23 mouse cellular contexts compared by ENCODE assay signal in genomic region chr6:66478326-66478964, GRCm38 (mm10). TPM values are rescaled to one million over a fixed set of nuclear protein-coding genes. Genes with fewer than 3 reads are reported as not detected.
A peak's percentile ranks its signal among the peaks of the same experiment; 100 is the strongest.
DNase-seq lines count a peak whose midpoint lies in the region; ATAC-seq and TF ChIP-seq lines count a peak whose summit lies in the region.
"Had no signal": no experiment of that assay in that cellular context is flagged by ENCODE, and none has a peak within 500 bp of the region (broad histone marks: within the 10 kb centered on the region; RNA-seq: fewer than 3 reads in every experiment).

No protein-coding gene starts in this region.

- H3K4me2 ChIP-seq in intestine, embryonic 15.5 days (replicated peaks) = no peak overlapping the region
- H3K4me2 ChIP-seq in intestine, postnatal 0 days (replicated peaks; ENCODE audit: low read depth) = no peak overlapping the region
- no peak overlapping the region for H3K4me2 ChIP-seq in lung, postnatal 0 days (replicated peaks; ENCODE audit: low read depth, low read length)
- no peak overlapping the region for H3K4me2 ChIP-seq in embryonic facial prominence, embryonic 14.5 days (ENCODE audit: low read depth, low read length)
- no peak overlapping the region for H3K4me2 ChIP-seq in stomach, embryonic 16.5 days (ENCODE audit: low read depth, low read length)
- H3K4me2 ChIP-seq in forebrain, embryonic 16.5 days (ENCODE audit: low read length) = no peak overlapping the region
- H3K4me2 ChIP-seq: forebrain, embryonic 13.5 days; hindbrain, embryonic 14.5 days; limb, embryonic 15.5 days had no signal

- H3K27ac ChIP-seq in intestine, embryonic 15.5 days = no peak overlapping the region
- H3K27ac ChIP-seq in intestine, postnatal 0 days (ENCODE audit: low read depth, low read length) = no peak overlapping the region
- no peak overlapping the region for H3K27ac ChIP-seq in lung, postnatal 0 days (ENCODE audit: low read length)
- no peak overlapping the region for H3K27ac ChIP-seq in embryonic facial prominence, embryonic 14.5 days (replicated peaks; ENCODE audit: low read depth, low read length)
- peak overlapping the region; percentile 81 for H3K27ac ChIP-seq in stomach, embryonic 16.5 days (ENCODE audit: low read length)
- no peak overlapping the region for H3K27ac ChIP-seq in forebrain, embryonic 16.5 days (ENCODE audit: low read length)
- H3K27ac ChIP-seq: forebrain, embryonic 13.5 days; heart, embryonic 10.5 days; hindbrain, embryonic 14.5 days; limb, embryonic 15.5 days; liver, embryonic 14.5 days had no signal

- no peaks in the 10 kb centered on the region for H3K27me3 ChIP-seq in intestine, embryonic 15.5 days (replicated peaks)
- H3K27me3 ChIP-seq in intestine, postnatal 0 days (replicated peaks; ENCODE audit: control insufficient read depth, insufficient read depth, low read length) = no peaks in the 10 kb centered on the region
- no peaks in the 10 kb centered on the region for H3K27me3 ChIP-seq in lung, postnatal 0 days (replicated peaks; ENCODE audit: insufficient read depth, low read length)
- no peaks in the 10 kb centered on the region for H3K27me3 ChIP-seq in embryonic facial prominence, embryonic 14.5 days (replicated peaks; ENCODE audit: control insufficient read depth, insufficient read depth, low read length)
- no peaks in the 10 kb centered on the region for H3K27me3 ChIP-seq in stomach, embryonic 16.5 days (ENCODE audit: control insufficient read depth, insufficient read depth, low read length)
- H3K27me3 ChIP-seq in forebrain, embryonic 16.5 days (replicated peaks; ENCODE audit: control insufficient read depth, insufficient read depth, low read length) = no peaks in the 10 kb centered on the region
- H3K27me3 ChIP-seq: forebrain, embryonic 13.5 days; limb, embryonic 15.5 days had no signal

- no peaks in the 10 kb centered on the region for H3K9me3 ChIP-seq in intestine, embryonic 15.5 days
- H3K9me3 ChIP-seq in intestine, postnatal 0 days (ENCODE audit: control insufficient read depth) = no peaks in the 10 kb centered on the region
- no peaks in the 10 kb centered on the region for H3K9me3 ChIP-seq in lung, postnatal 0 days (ENCODE audit: low read length)
- H3K9me3 ChIP-seq in embryonic facial prominence, embryonic 14.5 days (ENCODE audit: control insufficient read depth, low read length) = no peaks in the 10 kb centered on the region
- no peaks in the 10 kb centered on the region for H3K9me3 ChIP-seq in stomach, embryonic 16.5 days (replicated peaks; ENCODE audit: control insufficient read depth, low read length)
- no peaks in the 10 kb centered on the region for H3K9me3 ChIP-seq in forebrain, embryonic 16.5 days (ENCODE audit: control insufficient read depth, low read length)
- H3K9me3 ChIP-seq: forebrain, embryonic 13.5 days; heart, embryonic 10.5 days; limb, embryonic 15.5 days had no signal

- ATAC-seq in intestine, embryonic 15.5 days = peak; percentile 49; the same call in 1 of the 2 replicates
- no peak for ATAC-seq in intestine, postnatal 0 days
- ATAC-seq in lung, postnatal 0 days = no peak
- peak; percentile 22; the same call in 1 of the 2 replicates for ATAC-seq in embryonic facial prominence, embryonic 14.5 days (ENCODE audit: low read depth)
- peak; percentile 82 for ATAC-seq in stomach, embryonic 16.5 days (ENCODE audit: insufficient read depth, low FRiP score)
- no peak for ATAC-seq in forebrain, embryonic 16.5 days
- ATAC-seq: forebrain, embryonic 13.5 days; inflammation-experienced regulatory T-cells, adult 6 months had no signal

- WGBS in intestine, embryonic 15.5 days = 25% methylated on average over 4 of the region's 4 CpGs
- WGBS in intestine, postnatal 0 days = 25% methylated on average over 4 of the region's 4 CpGs
- 16% methylated on average over 4 of the region's 4 CpGs for WGBS in lung, postnatal 0 days
- WGBS in embryonic facial prominence, embryonic 14.5 days = 39% methylated on average over 4 of the region's 4 CpGs
- 19% methylated on average over 4 of the region's 4 CpGs for WGBS in stomach, embryonic 16.5 days
- 80% methylated on average over 4 of the region's 4 CpGs for WGBS in forebrain, embryonic 16.5 days

- peak; percentile 20 for DNase-seq in lung, postnatal 0 days (ENCODE audit: low spot score)
- DNase-seq in lung, adult 18-20 months = no peak
- DNase-seq in embryonic facial prominence, embryonic 14.5 days (ENCODE audit: low spot score) = peak; percentile 61
- no peak for DNase-seq in adrenal gland, postnatal 36 days
- DNase-seq: cerebellum, adult 18-20 months; cerebellum, postnatal 14 days; heart, postnatal 4 days; left cerebral cortex, postnatal 4 days; lung, postnatal 4 days; right cerebral cortex, postnatal 14 days; spleen, adult 18-20 months; thymus, adult 18-20 months; thymus, postnatal 36 days had no signal

- H3K4me3 ChIP-seq in intestine, embryonic 15.5 days (replicated peaks) = no peak overlapping the region
- no peak overlapping the region for H3K4me3 ChIP-seq in intestine, postnatal 0 days (ENCODE audit: low read depth, low read length)
- no peak overlapping the region for H3K4me3 ChIP-seq in lung, postnatal 0 days (ENCODE audit: low read depth, low read length)
- no peak overlapping the region for H3K4me3 ChIP-seq in embryonic facial prominence, embryonic 14.5 days (ENCODE audit: low read depth, low read length)
- no peak overlapping the region for H3K4me3 ChIP-seq in stomach, embryonic 16.5 days (replicated peaks; ENCODE audit: low read length)
- no peak overlapping the region for H3K4me3 ChIP-seq in forebrain, embryonic 16.5 days (replicated peaks; ENCODE audit: low read length)
- H3K4me3 ChIP-seq: forebrain, embryonic 13.5 days; heart, embryonic 10.5 days; limb, embryonic 15.5 days had no signal

- H3K4me1 ChIP-seq in intestine, embryonic 15.5 days (replicated peaks) = no peaks in the 10 kb centered on the region
- no peaks in the 10 kb centered on the region for H3K4me1 ChIP-seq in intestine, postnatal 0 days (replicated peaks; ENCODE audit: control insufficient read depth, insufficient read depth, low read length)
- H3K4me1 ChIP-seq in lung, postnatal 0 days (ENCODE audit: insufficient read depth, low read depth, low read length) = no peaks in the 10 kb centered on the region
- no peaks in the 10 kb centered on the region for H3K4me1 ChIP-seq in embryonic facial prominence, embryonic 14.5 days (ENCODE audit: control insufficient read depth, insufficient read depth, low read length)
- H3K4me1 ChIP-seq in stomach, embryonic 16.5 days (ENCODE audit: control insufficient read depth, insufficient read depth, low read length) = no peaks in the 10 kb centered on the region
- no peaks in the 10 kb centered on the region for H3K4me1 ChIP-seq in forebrain, embryonic 16.5 days (replicated peaks; ENCODE audit: control insufficient read depth, insufficient read depth, low read length)
- H3K4me1 ChIP-seq: forebrain, embryonic 13.5 days; heart, embryonic 10.5 days; limb, embryonic 15.5 days had no signal

- H3K9ac ChIP-seq in intestine, embryonic 15.5 days = no peak overlapping the region
- no peak overlapping the region for H3K9ac ChIP-seq in intestine, postnatal 0 days (ENCODE audit: low read depth, low read length)
- no peak overlapping the region for H3K9ac ChIP-seq in lung, postnatal 0 days (replicated peaks; ENCODE audit: low read depth)
- H3K9ac ChIP-seq in embryonic facial prominence, embryonic 14.5 days (ENCODE audit: low read depth, low read length) = no peak overlapping the region
- H3K9ac ChIP-seq in stomach, embryonic 16.5 days (ENCODE audit: low read length) = no peak overlapping the region
- no peak overlapping the region for H3K9ac ChIP-seq in forebrain, embryonic 16.5 days (replicated peaks; ENCODE audit: low read depth, low read length)
- H3K9ac ChIP-seq: forebrain, embryonic 13.5 days; hindbrain, embryonic 14.5 days; limb, embryonic 15.5 days; liver, embryonic 14.5 days had no signal

- no peaks in the 10 kb centered on the region for H3K36me3 ChIP-seq in intestine, embryonic 15.5 days
- no peaks in the 10 kb centered on the region for H3K36me3 ChIP-seq in intestine, postnatal 0 days (ENCODE audit: control insufficient read depth, insufficient read depth)
- H3K36me3 ChIP-seq in lung, postnatal 0 days (ENCODE audit: insufficient read depth, low read length) = no peaks in the 10 kb centered on the region
- no peaks in the 10 kb centered on the region for H3K36me3 ChIP-seq in embryonic facial prominence, embryonic 14.5 days (ENCODE audit: control insufficient read depth, insufficient read depth, low read length)
- no peaks in the 10 kb centered on the region for H3K36me3 ChIP-seq in stomach, embryonic 16.5 days (ENCODE audit: control insufficient read depth, insufficient read depth, low read length)
- no peaks in the 10 kb centered on the region for H3K36me3 ChIP-seq in forebrain, embryonic 16.5 days (ENCODE audit: control insufficient read depth, insufficient read depth)
- H3K36me3 ChIP-seq: heart, embryonic 10.5 days; limb, embryonic 15.5 days had no signal

- no peak for TF ChIP-seq CTCF in intestine, postnatal 0 days (IDR thresholded peaks at IDR 0.05; ENCODE audit: low read depth)
- no peak for TF ChIP-seq CTCF in lung, postnatal 0 days (IDR thresholded peaks at IDR 0.05)

- TF ChIP-seq EP300 in lung, postnatal 0 days (IDR thresholded peaks at IDR 0.05) = no peak

RNA-seq across cellular contexts. Expression of gene Mad2l1, which starts 56.7 kb away (rescaled TPM):
- 87.1 and 102 TPM in 2 replicates for polyA plus RNA-seq in intestine, embryonic 15.5 days (2015; fragmentation: Nextera tagmentation; extraction: Ambion mirVana)
- 30.5 and 36.4 TPM in 2 replicates for polyA plus RNA-seq in intestine, postnatal 0 days (2015; fragmentation: Nextera tagmentation; extraction: Ambion mirVana)
- polyA plus RNA-seq in lung, postnatal 0 days (2015; fragmentation: Nextera tagmentation; extraction: Ambion mirVana) = 12.6 and 15.0 TPM in 2 replicates
- polyA plus RNA-seq in embryonic facial prominence, embryonic 14.5 days (2014; fragmentation: Nextera tagmentation; extraction: Ambion mirVana) = 69.6 and 76.1 TPM in 2 replicates
- polyA plus RNA-seq in stomach, embryonic 16.5 days (2015; fragmentation: Nextera tagmentation; extraction: Ambion mirVana) = 74.5 and 82.4 TPM in 2 replicates
- total RNA-seq in adrenal gland, postnatal 36 days (2021) = 1 to 10 TPM; 7.6 to 7.7 TPM
- 36.3 and 43.9 TPM in 2 replicates for polyA plus RNA-seq in forebrain, embryonic 16.5 days (2015; fragmentation: Nextera tagmentation; extraction: Ambion mirVana)

Comparison
In these comparisons a context has a peak if more than half of its experiments do, and no peak if none do; other contexts are left out.
1. ATAC-seq: peak in intestine, embryonic 15.5 days (single experiment), embryonic facial prominence, embryonic 14.5 days (single experiment) and stomach, embryonic 16.5 days (single experiment); none in intestine, postnatal 0 days (single experiment), lung, postnatal 0 days (single experiment) and forebrain, embryonic 16.5 days (single experiment).
2. DNase-seq: peak in lung, postnatal 0 days (single experiment) and embryonic facial prominence, embryonic 14.5 days (single experiment); none in lung, adult 18-20 months (0 of 2) and adrenal gland, postnatal 36 days (0 of 2).